Mouse (Mus musculus): Measurements from ENCODE around the gene Hsp90b1. TPM values are rescaled to one million over a fixed set of nuclear protein-coding genes. Genes with fewer than 3 reads are reported as not detected.
"Not testable (repeated sequence)": the region's sequence is repeated elsewhere in the genome, so short reads cannot be mapped to it uniquely, and the experiment has no call there.

Gene Hsp90b1
- polyA plus RNA-seq, 1 experiment from 2014 or later, result 334 TPM

DNA sequence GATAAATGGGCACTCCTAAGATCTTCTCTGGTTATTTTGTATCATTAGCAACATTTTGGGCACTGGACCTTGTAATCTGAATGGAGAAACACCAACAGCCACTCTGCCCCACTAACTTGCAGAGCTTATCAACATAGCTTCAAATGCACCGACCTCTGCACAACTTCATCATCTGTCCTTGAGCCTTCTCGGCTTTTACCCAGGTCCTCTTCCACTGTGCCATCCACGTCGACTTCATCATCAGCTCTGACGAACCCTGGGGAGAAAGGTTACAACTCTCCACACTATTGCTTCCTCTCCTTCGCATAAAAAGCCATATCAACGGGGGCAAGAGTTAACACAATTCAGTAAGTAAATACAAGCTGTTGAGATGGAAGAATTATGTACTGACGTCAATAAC, 1.2 kb downstream of the Hsp90b1 start:
- Histone ChIP-seq H3K9ac (ENCODE audit: low read depth, low read length) (peak overlapping the region; percentile 85), H3K27ac (ENCODE audit: low read depth, low read length) (peak overlapping the region; percentile 87; the same call in 1 of the 2 replicates), H3K4me2 (replicated peaks; ENCODE audit: low read depth) (peak overlapping the region; percentile 84), H3K9me3 (ENCODE audit: control insufficient read depth) (no peaks in the 10 kb centered on the region), H3K4me1 (replicated peaks; ENCODE audit: control insufficient read depth, insufficient read depth, low read length) (peaks cover 13% of the 10 kb centered on the region; the same call in 1 of the 2 replicates), H3K27me3 (replicated peaks; ENCODE audit: control insufficient read depth, insufficient read depth, low read length) (no peaks in the 10 kb centered on the region), H3K4me3 (ENCODE audit: low read depth, low read length) (peak overlapping the region; percentile 82), H3K36me3 (ENCODE audit: control insufficient read depth, insufficient read depth) (peaks cover 34% of the 10 kb centered on the region)
- no peak for TF ChIP-seq CTCF (IDR thresholded peaks at IDR 0.05; ENCODE audit: low read depth)
- under 1% methylated on average over 8 of the region's 8 CpGs for WGBS
- no peak for ATAC-seq

DNA sequence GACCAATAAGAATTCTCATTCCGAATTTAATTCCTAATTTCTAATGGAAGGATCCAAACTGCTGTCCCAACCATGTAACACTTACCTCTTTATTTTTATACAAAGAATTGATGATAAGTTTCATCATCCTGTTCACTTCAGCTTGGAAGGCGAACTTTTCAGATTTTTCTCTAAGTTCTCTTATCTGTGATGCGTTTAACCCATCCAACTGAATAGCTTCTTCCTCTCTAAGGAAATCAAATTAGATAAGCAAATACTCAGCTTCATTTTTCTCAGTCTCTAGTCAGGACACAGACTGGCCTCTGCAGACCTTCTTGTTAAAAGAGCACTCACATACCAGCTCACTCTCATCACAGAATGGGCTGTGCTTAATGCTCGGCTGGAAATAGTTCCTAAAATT, 1.9 kb downstream of the Hsp90b1 start:
- 50% methylated on average over 4 of the region's 4 CpGs for WGBS
- no peak for ATAC-seq
- Histone ChIP-seq H3K4me1 (replicated peaks; ENCODE audit: control insufficient read depth, insufficient read depth, low read length) (peaks cover 13% of the 10 kb centered on the region; the same call in 1 of the 2 replicates), H3K27ac (ENCODE audit: low read depth, low read length) (no peak overlapping the region), H3K4me3 (ENCODE audit: low read depth, low read length) (peak overlapping the region; percentile 82), H3K36me3 (ENCODE audit: control insufficient read depth, insufficient read depth) (peaks cover 40% of the 10 kb centered on the region), H3K9ac (ENCODE audit: low read depth, low read length) (no peak overlapping the region), H3K4me2 (replicated peaks; ENCODE audit: low read depth) (peak overlapping the region; percentile 84), H3K27me3 (replicated peaks; ENCODE audit: control insufficient read depth, insufficient read depth, low read length) (no peaks in the 10 kb centered on the region), H3K9me3 (ENCODE audit: control insufficient read depth) (no peaks in the 10 kb centered on the region)
- TF ChIP-seq CTCF (IDR thresholded peaks at IDR 0.05; ENCODE audit: low read depth), result no peak

GRCm38 (mm10) chr10:86702312-86702920, 2.9 kb downstream of the Hsp90b1 start:
- Histone ChIP-seq H3K27ac (ENCODE audit: low read depth, low read length) (no peak overlapping the region), H3K27me3 (replicated peaks; ENCODE audit: control insufficient read depth, insufficient read depth, low read length) (no peaks in the 10 kb centered on the region), H3K4me2 (replicated peaks; ENCODE audit: low read depth) (no peak overlapping the region), H3K9ac (ENCODE audit: low read depth, low read length) (no peak overlapping the region), H3K4me3 (ENCODE audit: low read depth, low read length) (no peak overlapping the region), H3K4me1 (replicated peaks; ENCODE audit: control insufficient read depth, insufficient read depth, low read length) (peaks cover 13% of the 10 kb centered on the region; the same call in 1 of the 2 replicates), H3K9me3 (ENCODE audit: control insufficient read depth) (no peaks in the 10 kb centered on the region), H3K36me3 (ENCODE audit: control insufficient read depth, insufficient read depth) (peaks cover 47% of the 10 kb centered on the region)
- TF ChIP-seq CTCF (IDR thresholded peaks at IDR 0.05; ENCODE audit: low read depth), result no peak
- 47% methylated on average over 4 of the region's 4 CpGs for WGBS
- no peak for ATAC-seq

- TF ChIP-seq CTCF (IDR thresholded peaks at IDR 0.05; ENCODE audit: low read depth), result no peak
- Histone ChIP-seq H3K4me1 (replicated peaks; ENCODE audit: control insufficient read depth, insufficient read depth, low read length) (peaks cover 13% of the 10 kb centered on the region; the same call in 1 of the 2 replicates), H3K9me3 (ENCODE audit: control insufficient read depth) (no peaks in the 10 kb centered on the region), H3K36me3 (ENCODE audit: control insufficient read depth, insufficient read depth) (peaks cover 52% of the 10 kb centered on the region), H3K27me3 (replicated peaks; ENCODE audit: control insufficient read depth, insufficient read depth, low read length) (no peaks in the 10 kb centered on the region), H3K4me3 (ENCODE audit: low read depth, low read length) (no peak overlapping the region), H3K27ac (ENCODE audit: low read depth, low read length) (0 out of 2 replicates have a peak overlapping the region, but pooled peaks have one; percentile 21), H3K9ac (ENCODE audit: low read depth, low read length) (no peak overlapping the region), H3K4me2 (replicated peaks; ENCODE audit: low read depth) (no peak overlapping the region)
- WGBS, result 43% methylated on average over 3 of the region's 3 CpGs
- ATAC-seq, result no peak
Measured at GRCm38 (mm10) chr10:86700973-86701372, 4.3 kb downstream of the Hsp90b1 start.

DNA sequence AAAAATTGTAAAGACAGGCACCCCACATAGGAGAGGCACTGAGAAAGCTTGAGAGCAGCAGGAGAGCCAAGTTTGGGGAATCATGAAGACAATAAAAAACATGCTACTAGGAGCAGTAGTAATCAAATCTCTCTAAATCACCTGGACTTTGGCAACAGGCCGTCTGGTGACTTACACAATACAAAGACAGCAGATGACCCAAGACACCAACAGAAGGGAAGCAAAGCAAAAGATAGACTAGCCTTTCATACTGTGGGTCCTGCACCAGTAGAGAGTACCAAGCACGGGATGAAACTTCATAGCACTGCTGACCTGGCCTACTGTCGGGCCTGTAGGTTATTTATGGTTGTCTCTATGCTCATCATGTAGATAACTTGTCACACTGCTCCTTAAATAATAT, 5.1 kb downstream of the Hsp90b1 start:
- Histone ChIP-seq H3K27ac (ENCODE audit: low read depth, low read length) (0 out of 2 replicates have a peak overlapping the region, but pooled peaks have one; percentile 21), H3K4me3 (ENCODE audit: low read depth, low read length) (no peak overlapping the region), H3K36me3 (ENCODE audit: control insufficient read depth, insufficient read depth) (peaks cover 59% of the 10 kb centered on the region), H3K4me2 (replicated peaks; ENCODE audit: low read depth) (no peak overlapping the region), H3K4me1 (replicated peaks; ENCODE audit: control insufficient read depth, insufficient read depth, low read length) (peaks cover 13% of the 10 kb centered on the region; the same call in 1 of the 2 replicates), H3K9ac (ENCODE audit: low read depth, low read length) (no peak overlapping the region), H3K9me3 (ENCODE audit: control insufficient read depth) (no peaks in the 10 kb centered on the region), H3K27me3 (replicated peaks; ENCODE audit: control insufficient read depth, insufficient read depth, low read length) (no peaks in the 10 kb centered on the region)
- WGBS, result 42% methylated on average over 3 of the region's 3 CpGs
- no peak for TF ChIP-seq CTCF (IDR thresholded peaks at IDR 0.05; ENCODE audit: low read depth)
- no peak for ATAC-seq

- H3K4me2 ChIP-seq (replicated peaks; ENCODE audit: low read depth), result peak overlapping the region; percentile 92
- H3K36me3 ChIP-seq (ENCODE audit: control insufficient read depth, insufficient read depth); H3K27me3 ChIP-seq (replicated peaks; ENCODE audit: control insufficient read depth, insufficient read depth, low read length); ATAC-seq; H3K9me3 ChIP-seq (ENCODE audit: control insufficient read depth); H3K27ac ChIP-seq (ENCODE audit: low read depth, low read length); H3K4me1 ChIP-seq (replicated peaks; ENCODE audit: control insufficient read depth, insufficient read depth, low read length): not testable (repeated sequence)
- peak overlapping the region; percentile 80 for H3K9ac ChIP-seq (ENCODE audit: low read depth, low read length)
- peak overlapping the region; percentile 69 for H3K4me3 ChIP-seq (ENCODE audit: low read depth, low read length)
- WGBS, result 18% methylated on average over 9 of the region's 9 CpGs
Measured at GRCm38 (mm10) chr10:86686017-86686360, 19.3 kb downstream of the Hsp90b1 start.

GRCm38 (mm10) chr10:86685179-86686016, 19.9 kb downstream of the Hsp90b1 start:
- H3K4me2 ChIP-seq (replicated peaks; ENCODE audit: low read depth), result peak overlapping the region; percentile 92
- H3K4me1 ChIP-seq (replicated peaks; ENCODE audit: control insufficient read depth, insufficient read depth, low read length); H3K27me3 ChIP-seq (replicated peaks; ENCODE audit: control insufficient read depth, insufficient read depth, low read length); H3K27ac ChIP-seq (ENCODE audit: low read depth, low read length); H3K36me3 ChIP-seq (ENCODE audit: control insufficient read depth, insufficient read depth); H3K9me3 ChIP-seq (ENCODE audit: control insufficient read depth): not testable (repeated sequence)
- H3K9ac ChIP-seq (ENCODE audit: low read depth, low read length), result peak overlapping the region; percentile 80
- H3K4me3 ChIP-seq (ENCODE audit: low read depth, low read length), result peak overlapping the region; percentile 69
- peak; percentile 90 for ATAC-seq
- under 1% methylated on average over 50 of the region's 53 CpGs for WGBS

DNA sequence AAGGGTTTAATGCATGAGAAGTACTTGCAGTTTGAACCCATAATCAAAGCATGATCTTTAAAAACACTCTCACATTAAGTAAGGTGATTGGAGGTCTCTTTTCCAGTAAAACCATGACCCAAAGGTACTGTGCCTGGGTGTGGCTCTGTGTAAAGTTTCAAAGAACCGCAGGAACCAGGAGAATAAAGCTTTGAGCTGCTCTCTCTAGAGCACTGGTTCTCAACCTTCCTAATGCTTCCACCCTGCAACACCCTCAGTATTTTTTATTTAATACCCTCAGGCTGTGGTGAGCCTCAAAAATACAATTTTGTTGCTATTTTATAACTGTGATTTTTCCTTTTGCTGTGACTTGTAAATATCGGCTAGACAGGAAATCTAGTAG, 20.5 kb downstream of the Hsp90b1 start:
- Histone ChIP-seq H3K4me2 (replicated peaks; ENCODE audit: low read depth) (peak overlapping the region; percentile 92), H3K4me3 (ENCODE audit: low read depth, low read length) (peak overlapping the region; percentile 69; the same call in 1 of the 2 replicates)
- ATAC-seq, result peak; percentile 61; the same call in 1 of the 2 replicates
- H3K27ac ChIP-seq (ENCODE audit: low read depth, low read length); H3K36me3 ChIP-seq (ENCODE audit: control insufficient read depth, insufficient read depth); H3K9ac ChIP-seq (ENCODE audit: low read depth, low read length); H3K9me3 ChIP-seq (ENCODE audit: control insufficient read depth); H3K27me3 ChIP-seq (replicated peaks; ENCODE audit: control insufficient read depth, insufficient read depth, low read length); H3K4me1 ChIP-seq (replicated peaks; ENCODE audit: control insufficient read depth, insufficient read depth, low read length): not testable (repeated sequence)
- WGBS, result 27% methylated on average over 2 of the region's 2 CpGs

GRCm38 (mm10) chr10:86670550-86670949, 34.8 kb downstream of the Hsp90b1 start:
- H3K4me1 ChIP-seq (replicated peaks; ENCODE audit: control insufficient read depth, insufficient read depth, low read length); H3K4me2 ChIP-seq (replicated peaks; ENCODE audit: low read depth); H3K9me3 ChIP-seq (ENCODE audit: control insufficient read depth); H3K27me3 ChIP-seq (replicated peaks; ENCODE audit: control insufficient read depth, insufficient read depth, low read length); H3K36me3 ChIP-seq (ENCODE audit: control insufficient read depth, insufficient read depth); H3K27ac ChIP-seq (ENCODE audit: low read depth, low read length); H3K9ac ChIP-seq (ENCODE audit: low read depth, low read length); ATAC-seq; H3K4me3 ChIP-seq (ENCODE audit: low read depth, low read length): not testable (repeated sequence)
- WGBS, result 83% methylated on average over 4 of the region's 4 CpGs

Measured in intestine, postnatal 0 days (tissue).